Mouse (Mus musculus): ENCODE results near the gene Anp32b.

GRCm38 (mm10) chr4:46410677-46411076, 40.0 kb upstream of the Anp32b start:
- TF ChIP-seq CTCF (conservative IDR thresholded peaks at IDR 0.05; ENCODE audit: insufficient read depth, insufficient read length, low read depth, low read length) = no peak
- no peak for TF ChIP-seq POLR2A (IDR thresholded peaks at IDR 0.05; ENCODE audit: low read depth, low read length)

Measured in kidney, adult 2 months (tissue).